Mouse (Mus musculus): Measurements from ENCODE around the gene Ccdc146. TPM values are rescaled to one million over a fixed set of nuclear protein-coding genes. Genes with fewer than 3 reads are reported as not detected.

Gene Ccdc146
- polyA plus RNA-seq, 1 experiment from 2014 or later = 0.13 TPM

- Histone ChIP-seq H3K27me3 (ENCODE audit: control insufficient read depth, insufficient read depth, low read depth, low read length) (no peaks in the 10 kb centered on the region), H3K4me2 (ENCODE audit: low read depth, low read length) (no peak overlapping the region), H3K36me3 (ENCODE audit: control insufficient read depth, insufficient read depth) (no peaks in the 10 kb centered on the region), H3K4me1 (ENCODE audit: control insufficient read depth, low read depth, low read length) (no peaks in the 10 kb centered on the region; the same call in none of the 2 replicates), H3K27ac (ENCODE audit: low read length) (no peak overlapping the region), H3K9me3 (replicated peaks; ENCODE audit: control insufficient read depth, low read length) (no peaks in the 10 kb centered on the region), H3K9ac (ENCODE audit: low read depth, low read length) (no peak overlapping the region), H3K4me3 (ENCODE audit: low read depth, low read length) (no peak overlapping the region)
- 44% methylated on average over 13 of the region's 13 CpGs for WGBS (ENCODE audit: insufficient replicate concordance)
- ATAC-seq (ENCODE audit: low read depth) = no peak; the same call in 1 of the 2 replicates
These were observed 32.7 kb downstream of the Ccdc146 start for GRCm38 (mm10) chr5:21391616-21392384.

- no peak for ATAC-seq (ENCODE audit: low read depth)
- H3K36me3 ChIP-seq (ENCODE audit: control insufficient read depth, insufficient read depth) = no peaks in the 10 kb centered on the region
- H3K27me3 ChIP-seq (ENCODE audit: control insufficient read depth, insufficient read depth, low read depth, low read length) = no peaks in the 10 kb centered on the region
- H3K27ac ChIP-seq (ENCODE audit: low read length) = no peak overlapping the region
- H3K4me1 ChIP-seq (ENCODE audit: control insufficient read depth, low read depth, low read length) = no peaks in the 10 kb centered on the region; the same call in 1 of the 2 replicates
- WGBS (ENCODE audit: insufficient replicate concordance) = 47% methylated on average over 4 of the region's 4 CpGs
- no peak overlapping the region for H3K9ac ChIP-seq (ENCODE audit: low read depth, low read length)
- no peaks in the 10 kb centered on the region for H3K9me3 ChIP-seq (replicated peaks; ENCODE audit: control insufficient read depth, low read length)
- H3K4me3 ChIP-seq (ENCODE audit: low read depth, low read length) = no peak overlapping the region
- no peak overlapping the region for H3K4me2 ChIP-seq (ENCODE audit: low read depth, low read length)
These were observed 35.6 kb downstream of the Ccdc146 start for GRCm38 (mm10) chr5:21388855-21389254.

GRCm38 (mm10) chr5:21387340-21387739, 37.1 kb downstream of the Ccdc146 start:
- no peak for ATAC-seq (ENCODE audit: low read depth)

GRCm38 (mm10) chr5:21386432-21386831, 38.0 kb downstream of the Ccdc146 start:
- Histone ChIP-seq H3K4me2 (ENCODE audit: low read depth, low read length) (no peak overlapping the region), H3K9ac (ENCODE audit: low read depth, low read length) (no peak overlapping the region), H3K27ac (ENCODE audit: low read length) (no peak overlapping the region), H3K36me3 (ENCODE audit: control insufficient read depth, insufficient read depth) (no peaks in the 10 kb centered on the region), H3K9me3 (replicated peaks; ENCODE audit: control insufficient read depth, low read length) (no peaks in the 10 kb centered on the region), H3K4me1 (ENCODE audit: control insufficient read depth, low read depth, low read length) (no peaks in the 10 kb centered on the region), H3K4me3 (ENCODE audit: low read depth, low read length) (no peak overlapping the region), H3K27me3 (ENCODE audit: control insufficient read depth, insufficient read depth, low read depth, low read length) (no peaks in the 10 kb centered on the region)
- no peak for ATAC-seq (ENCODE audit: low read depth)
- 39% methylated on average over 4 of the region's 4 CpGs for WGBS (ENCODE audit: insufficient replicate concordance)

More at GRCm38 (mm10) chr5:21387340-21387739, 37.1 kb downstream of the Ccdc146 start:
- Histone ChIP-seq H3K27ac (ENCODE audit: low read length) (no peak overlapping the region), H3K4me3 (ENCODE audit: low read depth, low read length) (no peak overlapping the region), H3K9me3 (replicated peaks; ENCODE audit: control insufficient read depth, low read length) (no peaks in the 10 kb centered on the region), H3K36me3 (ENCODE audit: control insufficient read depth, insufficient read depth) (no peaks in the 10 kb centered on the region), H3K4me2 (ENCODE audit: low read depth, low read length) (no peak overlapping the region), H3K27me3 (ENCODE audit: control insufficient read depth, insufficient read depth, low read depth, low read length) (no peaks in the 10 kb centered on the region), H3K4me1 (ENCODE audit: control insufficient read depth, low read depth, low read length) (no peaks in the 10 kb centered on the region; the same call in 1 of the 2 replicates), H3K9ac (ENCODE audit: low read depth, low read length) (no peak overlapping the region)

GRCm38 (mm10) chr5:21384976-21385375, 39.5 kb downstream of the Ccdc146 start:
- ATAC-seq (ENCODE audit: low read depth) = no peak
- no peaks in the 10 kb centered on the region for H3K36me3 ChIP-seq (ENCODE audit: control insufficient read depth, insufficient read depth)

GRCm38 (mm10) chr5:21384252-21384960, 40.1 kb downstream of the Ccdc146 start:
- Histone ChIP-seq H3K9me3 (replicated peaks; ENCODE audit: control insufficient read depth, low read length) (no peaks in the 10 kb centered on the region), H3K36me3 (ENCODE audit: control insufficient read depth, insufficient read depth) (no peaks in the 10 kb centered on the region), H3K27ac (ENCODE audit: low read length) (no peak overlapping the region), H3K4me3 (ENCODE audit: low read depth, low read length) (no peak overlapping the region), H3K27me3 (ENCODE audit: control insufficient read depth, insufficient read depth, low read depth, low read length) (no peaks in the 10 kb centered on the region), H3K4me2 (ENCODE audit: low read depth, low read length) (no peak overlapping the region), H3K9ac (ENCODE audit: low read depth, low read length) (no peak overlapping the region), H3K4me1 (ENCODE audit: control insufficient read depth, low read depth, low read length) (no peaks in the 10 kb centered on the region)
- 49% methylated on average over 13 of the region's 13 CpGs for whole genome bisulfite sequencing (ENCODE audit: insufficient replicate concordance)
- ATAC-seq (ENCODE audit: low read depth) = no peak

More at GRCm38 (mm10) chr5:21384976-21385375, 39.5 kb downstream of the Ccdc146 start:
- H3K9me3 ChIP-seq (replicated peaks; ENCODE audit: control insufficient read depth, low read length) = no peaks in the 10 kb centered on the region
- WGBS (ENCODE audit: insufficient replicate concordance) = 47% methylated on average over 9 of the region's 9 CpGs
- H3K4me2 ChIP-seq (ENCODE audit: low read depth, low read length) = no peak overlapping the region
- H3K4me1 ChIP-seq (ENCODE audit: control insufficient read depth, low read depth, low read length) = no peaks in the 10 kb centered on the region
- no peak overlapping the region for H3K9ac ChIP-seq (ENCODE audit: low read depth, low read length)
- H3K4me3 ChIP-seq (ENCODE audit: low read depth, low read length) = no peak overlapping the region
- no peak overlapping the region for H3K27ac ChIP-seq (ENCODE audit: low read length)
- H3K27me3 ChIP-seq (ENCODE audit: control insufficient read depth, insufficient read depth, low read depth, low read length) = no peaks in the 10 kb centered on the region

GRCm38 (mm10) chr5:21383392-21384251, 40.9 kb downstream of the Ccdc146 start:
- Histone ChIP-seq H3K27me3 (ENCODE audit: control insufficient read depth, insufficient read depth, low read depth, low read length) (no peaks in the 10 kb centered on the region), H3K4me3 (ENCODE audit: low read depth, low read length) (no peak overlapping the region), H3K9ac (ENCODE audit: low read depth, low read length) (no peak overlapping the region), H3K9me3 (replicated peaks; ENCODE audit: control insufficient read depth, low read length) (no peaks in the 10 kb centered on the region), H3K27ac (ENCODE audit: low read length) (no peak overlapping the region), H3K36me3 (ENCODE audit: control insufficient read depth, insufficient read depth) (no peaks in the 10 kb centered on the region), H3K4me2 (ENCODE audit: low read depth, low read length) (no peak overlapping the region), H3K4me1 (ENCODE audit: control insufficient read depth, low read depth, low read length) (no peaks in the 10 kb centered on the region)
- no peak for ATAC-seq (ENCODE audit: low read depth)
- 26% methylated on average over 14 of the region's 14 CpGs for whole genome bisulfite sequencing (ENCODE audit: insufficient replicate concordance)

GRCm38 (mm10) chr5:21382678-21383077, 41.8 kb downstream of the Ccdc146 start:
- Histone ChIP-seq H3K4me1 (ENCODE audit: control insufficient read depth, low read depth, low read length) (no peaks in the 10 kb centered on the region), H3K9ac (ENCODE audit: low read depth, low read length) (no peak overlapping the region), H3K9me3 (replicated peaks; ENCODE audit: control insufficient read depth, low read length) (no peaks in the 10 kb centered on the region), H3K27ac (ENCODE audit: low read length) (no peak overlapping the region), H3K4me3 (ENCODE audit: low read depth, low read length) (no peak overlapping the region), H3K36me3 (ENCODE audit: control insufficient read depth, insufficient read depth) (no peaks in the 10 kb centered on the region), H3K4me2 (ENCODE audit: low read depth, low read length) (no peak overlapping the region), H3K27me3 (ENCODE audit: control insufficient read depth, insufficient read depth, low read depth, low read length) (no peaks in the 10 kb centered on the region)
- no peak for ATAC-seq (ENCODE audit: low read depth)
- WGBS (ENCODE audit: insufficient replicate concordance) = 49% methylated on average over 6 of the region's 6 CpGs

All from liver, embryonic 16.5 days (tissue).